Mouse (Mus musculus): ENCODE data around the gene Gm49450.
"Not testable (repeated sequence)": the region's sequence is repeated elsewhere in the genome, so short reads cannot be mapped to it uniquely, and the experiment has no call there.

The Gm49450 gene

DNA sequence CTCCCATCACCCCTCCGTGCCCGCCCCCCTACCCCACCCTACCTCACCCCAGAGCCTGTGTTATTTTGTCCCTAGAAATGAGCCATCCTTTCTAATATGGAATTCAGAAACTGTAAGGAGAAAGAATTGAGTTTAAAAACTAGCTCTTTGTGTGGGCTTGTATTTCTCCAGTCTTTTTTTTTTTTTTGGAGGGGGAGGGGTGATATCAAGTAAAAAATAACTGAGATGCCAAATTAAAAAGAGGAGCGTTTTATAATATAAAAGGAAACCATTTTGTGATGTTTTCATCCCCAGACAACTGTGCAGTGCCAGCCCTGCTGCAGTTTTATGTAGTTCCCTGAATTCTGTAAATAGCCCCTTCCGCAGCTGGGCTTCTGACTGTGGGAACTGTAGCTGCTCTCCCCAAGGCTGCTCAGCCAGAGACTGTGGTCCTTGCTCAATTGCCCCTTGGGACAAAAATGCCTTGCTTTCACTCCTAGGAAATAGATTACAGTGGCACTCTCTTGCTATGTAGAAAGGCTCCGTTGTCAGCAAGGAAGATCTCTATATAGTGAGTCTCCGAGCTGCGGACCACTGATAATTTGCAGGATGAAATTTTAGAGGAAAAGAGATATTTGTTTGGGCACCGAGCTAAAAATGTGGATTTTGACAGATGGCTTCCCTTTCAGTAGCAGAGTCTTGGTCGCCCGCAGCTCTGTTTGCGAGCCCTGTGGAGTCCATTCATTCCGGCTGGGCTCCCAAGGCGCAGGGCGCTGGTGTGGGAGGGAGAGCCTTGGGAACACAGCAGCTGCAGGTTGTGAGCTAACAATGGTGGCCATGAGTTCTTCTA, 1.3 kb upstream of the Gm49450 start:
- no peak for DNase-seq (ENCODE audit: low read depth, low spot score)

DNA sequence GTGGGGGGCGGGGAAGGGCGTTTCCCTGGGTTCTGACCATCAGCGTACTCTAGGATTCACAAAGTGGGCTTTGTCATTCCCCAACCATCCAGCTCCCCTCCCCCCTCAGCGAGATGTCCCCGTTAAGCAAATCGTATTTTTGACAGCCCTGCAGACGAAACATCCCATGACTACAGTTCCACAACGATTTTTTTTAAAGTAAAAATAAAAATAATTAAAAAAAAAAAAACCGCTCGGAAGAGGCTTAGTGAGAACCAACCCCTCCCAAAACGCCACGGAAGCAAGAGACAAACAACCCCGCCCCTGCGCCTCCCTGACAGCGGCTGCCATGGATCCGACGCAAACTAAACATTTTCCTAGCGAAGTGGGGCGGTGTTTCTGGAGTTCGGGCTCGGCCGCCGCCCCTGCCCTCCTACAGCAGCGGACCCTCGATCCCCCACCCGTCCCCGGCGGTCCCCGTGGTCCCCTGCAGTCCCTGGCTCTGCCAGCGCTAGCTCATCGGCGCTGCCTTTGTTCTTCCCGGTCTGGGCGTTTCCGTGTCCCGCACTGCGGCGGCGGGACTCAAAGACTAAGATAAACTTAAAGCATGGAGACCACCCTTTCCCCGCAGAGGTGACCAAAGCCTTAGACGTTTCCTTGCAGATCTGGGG, 475 bp downstream of the Gm49450 start:
- peak; percentile 83 for DNase-seq (ENCODE audit: low read depth, low spot score)

DNA sequence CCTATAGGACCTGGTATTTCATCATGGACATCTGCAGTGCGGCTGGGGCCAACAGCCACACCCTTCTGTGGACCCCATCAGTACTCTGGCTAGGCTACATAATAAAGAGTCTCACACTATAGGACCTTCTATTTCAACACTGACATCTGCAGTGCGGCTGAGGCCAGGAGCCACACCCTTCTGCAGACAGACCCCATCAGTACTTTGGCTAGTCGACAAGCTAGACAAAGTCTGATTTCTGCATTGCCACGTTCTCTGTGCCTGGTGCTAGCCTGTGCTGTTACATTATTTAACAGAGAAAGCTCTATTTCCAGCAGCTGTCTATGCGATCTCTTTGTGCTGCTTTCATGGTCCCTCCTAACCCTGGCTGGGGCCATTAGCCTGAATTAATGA, 1.3 kb downstream of the Gm49450 start:
- DNase-seq (ENCODE audit: low read depth, low spot score) = no peak

DNA sequence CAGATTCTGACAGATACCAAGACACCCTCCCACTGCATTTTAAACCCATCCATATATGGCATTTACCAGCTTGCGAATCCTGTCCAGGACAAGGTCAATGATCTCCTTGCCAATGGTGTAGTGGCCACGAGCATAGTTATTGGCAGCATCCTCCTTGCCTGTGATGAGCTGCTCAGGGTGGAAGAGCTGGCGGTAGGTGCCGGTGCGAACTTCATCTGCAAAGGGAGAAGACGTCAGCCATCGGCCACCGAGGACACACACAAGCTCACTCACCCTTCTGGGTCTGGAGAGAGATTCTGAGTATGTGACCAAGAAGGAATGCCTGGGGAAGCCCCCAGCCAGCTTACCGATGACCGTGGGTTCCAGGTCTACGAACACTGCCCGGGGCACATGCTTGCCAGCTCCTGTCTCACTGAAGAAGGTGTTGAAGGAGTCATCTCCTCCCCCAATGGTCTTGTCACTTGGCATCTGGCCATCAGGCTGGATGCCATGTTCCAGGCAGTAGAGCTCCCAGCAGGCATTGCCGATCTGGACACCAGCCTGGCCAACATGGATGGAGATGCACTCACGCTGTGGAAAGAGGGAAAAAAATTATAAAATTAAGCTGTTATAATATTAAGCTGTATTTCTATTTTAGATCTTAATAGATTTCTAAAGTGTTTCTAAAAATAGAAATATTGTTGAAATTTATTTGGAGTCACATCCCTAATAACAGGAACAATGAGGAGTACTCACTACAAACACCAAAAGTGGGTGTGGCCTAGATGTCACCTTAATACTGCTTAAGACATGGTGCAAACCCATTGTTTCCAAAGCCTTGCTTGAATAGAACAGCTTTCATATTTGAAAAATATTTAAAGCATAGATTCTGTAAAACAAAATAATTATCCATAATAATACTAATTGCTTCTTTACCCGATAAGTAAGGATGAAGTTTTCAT, 2.0 kb downstream of the Gm49450 start:
- DNase-seq (ENCODE audit: low read depth, low spot score) = not testable (repeated sequence)

DNA sequence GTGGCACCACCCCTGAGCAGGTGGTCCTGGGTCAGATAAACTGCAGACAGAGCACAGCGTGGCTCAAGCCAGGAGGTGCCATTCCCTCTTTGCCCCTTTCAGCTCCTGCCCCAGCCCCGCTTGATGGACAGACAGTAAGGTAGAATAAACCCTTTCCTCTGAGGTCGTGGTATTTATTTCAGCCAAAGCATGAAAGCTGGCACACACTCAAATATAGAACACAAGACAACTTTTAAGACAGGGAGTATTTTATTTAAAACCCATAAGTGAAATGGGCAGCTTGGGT, 3.8 kb downstream of the Gm49450 start:
- no peak for DNase-seq (ENCODE audit: low read depth, low spot score)

DNA sequence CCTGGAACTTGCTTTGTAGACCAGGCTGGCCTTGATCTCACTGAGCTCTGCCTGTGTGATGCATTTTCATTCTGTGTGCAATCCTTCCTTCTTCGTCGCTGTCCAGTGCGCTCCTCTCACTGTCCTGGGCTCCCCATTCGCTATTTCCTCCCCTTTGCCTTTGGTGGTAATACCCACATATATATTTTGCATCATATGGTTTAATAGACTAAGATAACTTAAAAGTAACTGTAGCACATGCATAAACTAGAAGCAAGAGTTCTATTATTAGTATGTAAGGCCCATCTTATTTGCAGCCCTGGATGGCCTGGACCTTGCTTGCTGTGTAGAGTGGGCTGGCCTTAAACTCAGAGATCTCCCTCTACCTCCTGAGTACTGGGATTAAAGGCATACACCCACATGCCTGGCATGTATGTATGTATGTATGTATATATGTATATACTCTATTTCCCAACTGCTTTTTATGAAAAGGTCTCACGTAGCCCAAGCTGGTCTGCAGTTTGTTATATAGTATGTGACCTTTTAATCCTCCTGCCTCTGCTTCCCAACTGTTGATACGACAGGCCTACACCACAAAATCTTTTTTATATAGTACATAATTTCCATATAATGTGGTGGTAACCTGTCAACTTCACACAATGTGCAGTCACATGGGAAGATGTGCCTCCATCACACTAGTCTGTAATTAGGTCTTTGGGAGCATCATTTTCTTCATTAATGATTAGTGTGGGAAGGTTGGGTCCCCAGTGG, 4.3 kb downstream of the Gm49450 start:
- no peak for DNase-seq (ENCODE audit: low read depth, low spot score)

DNA sequence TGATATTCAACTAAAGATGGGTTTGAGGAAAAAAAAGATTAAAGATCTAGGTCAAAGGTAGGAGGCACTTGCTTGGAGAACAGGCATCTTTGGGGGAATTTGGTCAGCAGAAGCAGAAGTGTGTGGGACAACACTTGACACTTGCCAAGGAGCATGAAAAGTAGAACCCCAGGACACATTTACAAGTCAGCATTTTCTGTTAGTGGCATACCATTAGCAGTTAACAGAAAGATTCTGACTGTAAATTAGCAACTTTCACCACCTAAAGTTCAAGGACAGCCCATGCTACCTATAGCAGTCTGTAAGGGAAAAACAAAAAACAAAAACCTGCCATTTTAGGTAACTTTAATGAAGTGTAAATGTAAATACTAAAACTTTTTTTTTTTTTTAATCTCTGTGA, 5.0 kb downstream of the Gm49450 start:
- no peak for DNase-seq (ENCODE audit: low read depth, low spot score)

DNA sequence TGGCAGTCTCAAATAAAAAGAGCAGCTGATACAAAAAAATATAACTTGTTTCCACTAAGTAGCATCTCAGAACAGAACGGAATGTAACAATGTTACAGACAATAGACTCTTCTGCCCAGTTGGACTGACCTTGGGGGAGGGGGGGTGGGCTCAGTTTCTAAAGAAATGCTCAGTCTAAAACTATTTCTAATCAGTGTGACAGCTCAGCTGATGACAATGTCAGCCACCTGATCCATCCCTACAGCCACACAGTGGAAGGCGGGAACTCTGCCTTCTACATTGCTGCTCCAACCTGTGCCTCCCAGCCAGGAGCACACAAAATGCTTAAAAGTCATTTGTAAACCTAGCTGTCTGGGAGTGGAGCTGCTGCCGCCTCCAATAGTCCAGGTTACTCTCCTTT, 5.5 kb downstream of the Gm49450 start:
- DNase-seq (ENCODE audit: low read depth, low spot score) = no peak

DNA sequence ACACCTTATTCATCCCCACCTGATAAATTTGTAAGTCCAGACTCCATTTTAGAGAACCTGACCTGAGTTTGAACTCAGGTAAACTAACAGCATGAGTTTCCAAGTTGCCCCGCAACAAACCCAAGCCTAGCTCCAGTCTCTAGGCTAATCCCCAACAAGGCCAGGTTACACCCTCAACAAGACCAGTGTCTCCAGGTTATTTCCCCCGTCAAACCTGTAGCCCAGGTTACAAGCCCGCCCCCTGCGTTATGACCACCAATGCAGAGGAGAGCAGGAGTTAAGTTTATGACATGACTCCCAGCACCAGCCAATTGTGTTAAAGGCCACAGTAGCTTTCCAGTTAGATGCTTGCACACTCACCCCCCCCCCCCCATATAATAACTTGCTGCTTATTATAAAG, 10.2 kb downstream of the Gm49450 start:
- DNase-seq (ENCODE audit: low read depth, low spot score) = no peak

DNA sequence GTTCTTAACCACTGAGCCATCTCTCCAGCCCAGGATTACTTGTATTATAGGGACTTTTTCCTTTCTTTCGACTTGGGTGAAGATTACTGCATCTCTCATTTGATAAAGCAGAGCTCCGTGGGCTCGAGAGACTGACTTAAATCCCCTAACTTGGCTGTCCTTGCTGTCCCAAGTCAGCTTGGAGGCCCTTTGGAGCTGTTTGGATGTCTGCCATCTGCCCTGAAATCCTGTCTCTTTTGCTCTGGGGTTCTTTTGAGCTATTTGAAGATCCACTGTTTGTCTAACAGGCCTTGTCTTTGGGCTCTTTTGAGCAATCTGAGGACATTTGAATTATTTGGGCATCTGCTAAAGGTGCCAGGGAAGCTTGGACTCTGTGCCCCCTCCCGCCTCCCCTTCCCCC, 11.3 kb downstream of the Gm49450 start:
- DNase-seq (ENCODE audit: low read depth, low spot score) = no peak

DNA sequence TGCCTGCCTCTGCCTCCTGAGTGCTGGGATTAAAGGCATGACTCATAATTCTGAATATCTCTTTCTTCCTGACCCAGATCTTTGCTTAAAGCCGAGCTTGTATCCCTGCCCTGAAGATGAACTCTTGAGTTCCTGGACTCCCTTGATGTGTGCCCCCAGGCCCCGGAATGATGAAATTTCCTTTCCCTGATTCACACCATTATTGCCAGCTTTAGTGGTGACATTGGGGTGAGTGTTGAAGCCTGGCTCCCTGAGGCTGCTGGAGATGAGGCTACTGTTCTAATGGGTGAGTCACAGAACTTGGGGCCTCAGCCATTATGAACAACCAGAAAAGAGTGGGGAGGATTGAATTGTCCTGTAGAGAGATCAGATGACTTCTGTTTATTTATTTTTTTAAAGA, 11.8 kb downstream of the Gm49450 start:
- DNase-seq (ENCODE audit: low read depth, low spot score) = no peak

DNA sequence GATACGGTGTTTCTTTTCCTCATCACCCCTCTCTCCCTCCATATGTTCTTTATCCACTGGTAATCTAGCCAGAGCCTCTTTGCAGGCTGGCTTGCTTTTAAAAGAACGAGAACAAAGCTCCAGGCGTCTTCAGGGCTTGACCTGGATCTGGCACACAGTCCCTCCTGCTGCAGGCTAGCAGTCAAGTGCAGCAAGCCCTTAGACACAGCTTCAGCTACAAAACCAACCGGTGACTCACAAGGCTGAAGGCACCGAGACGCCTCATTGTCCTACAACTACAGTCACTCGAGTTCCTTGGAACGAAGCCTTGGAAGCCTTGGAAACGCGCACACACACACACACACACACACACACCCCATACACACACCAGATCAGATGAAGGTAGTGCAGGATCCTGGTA, 12.5 kb downstream of the Gm49450 start:
- DNase-seq (ENCODE audit: low read depth, low spot score) = no peak

DNA sequence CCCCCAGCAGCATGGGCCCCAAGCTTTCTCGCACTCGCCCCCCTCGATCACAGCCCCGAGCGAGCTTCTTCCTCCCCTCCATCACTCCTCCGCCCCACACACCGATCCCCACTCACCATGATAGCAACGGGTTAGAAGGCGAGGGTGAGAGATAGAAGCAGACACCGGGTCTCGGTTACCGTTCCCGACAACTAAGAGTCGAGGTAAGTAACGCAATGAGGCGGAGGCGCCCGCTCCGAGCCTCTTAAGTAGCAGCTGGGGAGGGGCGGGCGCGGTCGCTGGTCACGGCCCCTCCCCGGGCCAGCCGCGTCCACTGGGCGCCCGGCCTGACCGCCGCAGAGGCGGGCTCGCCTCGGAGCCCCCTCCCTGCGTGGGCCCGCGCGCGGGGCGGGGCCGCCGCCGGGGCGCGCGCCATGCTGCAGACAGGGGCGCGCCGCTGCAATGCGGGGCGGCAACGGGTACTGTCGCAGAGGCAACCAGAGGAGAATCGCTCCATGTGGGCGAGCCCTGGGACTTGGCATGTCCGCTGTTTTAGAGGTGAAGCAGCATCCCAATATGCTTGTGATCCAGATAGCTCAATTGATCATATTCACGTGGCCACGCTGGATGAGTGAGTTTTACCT, 19.0 kb downstream of the Gm49450 start, which contains the start of gene Tuba1b:
Gene Tuba1b, minus strand, starts transcription at position 349 of the 623 bp plus-strand sequence.
- DNase-seq (ENCODE audit: low read depth, low spot score) = peak; percentile 90

DNA sequence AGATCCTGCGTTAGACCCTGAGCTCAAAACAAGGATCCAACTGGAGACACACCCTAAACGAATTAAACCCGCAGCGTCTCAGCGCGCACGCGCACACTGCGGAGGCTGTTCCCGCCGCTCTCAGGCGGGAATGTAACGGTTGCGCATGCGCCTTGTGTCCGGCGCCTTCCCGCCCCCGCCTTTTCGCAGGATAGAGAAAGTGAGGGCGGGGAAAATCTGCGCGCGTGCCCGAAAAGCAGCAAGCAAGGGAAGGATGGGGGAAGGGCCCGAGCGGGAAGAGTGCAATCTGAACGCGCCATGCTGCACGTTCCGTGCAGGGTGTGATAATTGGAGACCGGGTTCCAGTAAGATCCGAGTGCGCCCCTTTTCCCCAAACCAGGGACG, 19.5 kb downstream of the Gm49450 start:
- DNase-seq (ENCODE audit: low read depth, low spot score) = peak; percentile 96

DNA sequence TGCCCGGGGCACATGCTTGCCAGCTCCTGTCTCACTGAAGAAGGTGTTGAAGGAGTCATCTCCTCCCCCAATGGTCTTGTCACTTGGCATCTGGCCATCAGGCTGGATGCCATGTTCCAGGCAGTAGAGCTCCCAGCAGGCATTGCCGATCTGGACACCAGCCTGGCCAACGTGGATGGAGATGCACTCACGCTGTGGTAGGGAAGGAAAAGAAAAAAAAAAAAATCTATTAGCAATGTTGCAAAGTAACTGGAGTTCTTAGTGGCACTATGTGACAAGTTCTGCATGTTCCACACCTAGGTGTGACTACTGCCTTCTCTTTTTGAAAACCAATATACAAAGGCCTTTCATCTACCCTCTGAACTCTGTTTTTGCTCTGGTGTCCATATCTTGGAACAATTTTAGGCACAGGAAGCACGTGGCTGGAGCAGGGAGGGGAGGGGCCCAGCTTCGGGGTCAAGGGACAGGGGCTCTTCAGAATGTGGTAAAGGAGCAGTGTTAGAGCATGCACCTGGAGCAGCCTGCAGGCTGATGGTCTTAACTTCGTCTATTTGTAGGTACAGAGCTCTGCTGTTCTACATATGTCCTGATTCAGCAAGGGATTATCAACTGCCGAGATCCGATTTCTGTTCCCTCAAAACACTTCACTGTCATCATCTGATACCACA, 20.2 kb downstream of the Gm49450 start:
- peak; percentile 27 for DNase-seq (ENCODE audit: low read depth, low spot score)

DNA sequence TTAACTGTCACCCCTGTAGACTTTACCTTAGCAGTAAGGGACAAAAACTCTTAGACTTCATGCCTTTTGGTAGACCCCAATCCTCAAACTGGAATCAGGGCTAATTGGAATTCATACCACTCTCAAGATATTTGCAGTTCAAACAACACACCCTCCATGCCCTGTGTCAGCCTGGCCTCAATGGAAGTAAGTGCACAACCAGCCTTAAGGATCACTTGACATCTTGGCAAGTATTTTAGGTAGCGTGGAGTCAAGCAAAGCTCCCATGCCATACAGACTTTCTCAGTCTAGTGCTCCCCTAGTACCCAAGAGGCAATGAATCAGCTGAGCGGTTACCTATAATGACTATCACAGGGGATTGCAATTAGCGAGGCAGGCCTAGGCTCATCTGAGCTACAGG, 22.4 kb downstream of the Gm49450 start:
- DNase-seq (ENCODE audit: low read depth, low spot score) = no peak

DNA sequence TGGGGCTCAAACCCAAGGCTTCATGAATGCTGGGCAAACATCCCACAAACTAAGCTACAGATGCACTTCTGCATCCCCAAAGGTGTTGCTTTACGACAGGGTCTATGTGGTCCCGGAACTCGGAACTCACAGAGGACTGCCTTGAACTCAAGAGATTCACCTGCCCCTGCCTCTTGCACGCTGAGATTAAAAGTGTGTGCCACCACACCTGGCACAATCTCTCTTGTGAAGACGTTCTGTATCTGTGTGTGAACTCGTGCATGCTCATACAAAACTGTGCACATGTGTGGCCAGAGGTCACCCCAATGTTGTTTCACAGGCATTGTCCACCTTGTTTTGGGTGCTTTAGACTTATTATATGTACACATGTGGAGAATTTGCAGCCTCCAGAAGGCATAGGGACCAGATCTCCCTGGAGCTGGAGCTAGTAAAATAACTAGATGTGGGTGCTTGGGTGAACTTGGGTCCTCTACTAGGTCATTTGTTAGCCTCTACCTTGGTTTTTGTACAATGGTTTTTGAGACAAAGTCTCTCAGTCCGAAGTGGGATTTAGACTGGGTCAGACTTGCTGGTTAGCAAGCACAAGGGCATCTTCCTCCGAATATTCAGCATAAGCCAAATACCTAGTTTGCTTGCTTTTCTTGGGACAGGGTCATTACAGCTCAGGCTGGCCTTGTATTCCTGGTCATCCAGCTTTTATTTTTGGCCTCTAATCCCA, 23.2 kb downstream of the Gm49450 start:
- no peak for DNase-seq (ENCODE audit: low read depth, low spot score)

DNA sequence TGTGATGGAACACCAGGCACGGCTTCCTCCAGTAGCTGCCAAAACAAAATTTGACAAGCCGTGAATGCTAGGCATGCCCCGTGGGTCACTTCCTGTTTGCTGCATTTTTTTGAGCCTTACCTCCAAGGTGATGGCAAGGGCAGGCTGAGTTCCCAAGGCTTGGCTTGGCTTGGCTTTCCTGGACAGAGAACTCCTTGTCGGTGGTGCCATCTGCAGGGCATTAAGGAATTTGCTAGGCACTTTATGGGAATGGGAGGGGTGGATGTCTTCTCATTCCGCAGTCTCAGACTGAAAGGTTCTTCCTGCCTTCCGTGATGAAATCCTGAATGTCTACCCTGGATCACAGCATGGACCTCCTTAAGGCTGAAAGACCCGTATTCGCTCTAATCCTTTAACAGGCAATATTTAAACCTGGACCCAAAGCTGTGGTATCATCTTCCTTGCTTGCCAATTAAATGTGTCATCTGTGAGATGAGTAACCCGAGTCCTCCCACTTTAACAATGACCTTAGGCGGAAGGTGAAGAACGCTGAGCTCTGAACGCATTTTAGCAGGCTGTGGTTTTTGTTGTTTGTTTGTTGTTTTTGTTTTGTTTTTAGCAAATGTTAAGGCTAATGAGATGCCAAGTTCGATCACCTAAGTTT, 24.6 kb downstream of the Gm49450 start:
- DNase-seq (ENCODE audit: low read depth, low spot score) = peak; percentile 61

DNA sequence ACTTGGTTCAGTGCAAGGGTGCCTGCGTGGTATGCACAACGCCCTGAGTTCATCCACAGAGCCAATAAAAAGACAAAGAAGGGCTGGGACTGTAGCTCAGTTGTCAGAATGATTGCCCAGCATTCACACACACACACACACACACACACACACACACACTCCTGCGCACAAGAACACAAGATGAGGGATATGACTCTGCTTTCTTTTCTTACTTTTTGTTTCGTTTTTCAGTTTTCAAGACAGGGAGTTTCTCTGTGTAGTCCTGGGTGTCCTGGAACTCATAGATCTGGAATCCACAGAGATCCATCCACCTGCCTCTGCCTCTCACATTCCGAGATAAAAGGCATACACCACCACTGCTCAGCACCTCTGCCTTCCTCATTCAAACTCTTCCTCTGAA, 25.8 kb downstream of the Gm49450 start:
- DNase-seq (ENCODE audit: low read depth, low spot score) = peak; percentile 70
